Mouse (Mus musculus): ENCODE data around the gene Dcst2.

- TF ChIP-seq POLR2A (IDR thresholded peaks at IDR 0.05; ENCODE audit: low read depth, low read length) (no peak), CTCF (IDR thresholded peaks at IDR 0.05; ENCODE audit: borderline replicate concordance, insufficient read depth, low read length) (no peak)
Measured at GRCm38 (mm10) chr3:89320581-89321182, 41.1 kb upstream of the Dcst2 start.
